Comparison of ENCODE assay signal across 21 mouse cellular contexts in genomic region chr1:78322098-78322778, GRCm38 (mm10). TPM values are rescaled to one million over a fixed set of nuclear protein-coding genes. Genes with fewer than 3 reads are reported as not detected.
DNase-seq lines count a peak whose midpoint lies in the region; ATAC-seq and TF ChIP-seq lines count a peak whose summit lies in the region.
"Had no signal": no experiment of that assay in that cellular context is flagged by ENCODE, and none has a peak within 500 bp of the region (broad histone marks: within the 10 kb centered on the region; RNA-seq: fewer than 3 reads in every experiment).

No protein-coding gene starts in this region.

- H3K27ac ChIP-seq in lung, postnatal 0 days (ENCODE audit: low read length): no peak overlapping the region
- H3K27ac ChIP-seq in liver, embryonic 16.5 days (ENCODE audit: low read length): no peak overlapping the region
- H3K27ac ChIP-seq: embryonic facial prominence, embryonic 12.5 days; forebrain, embryonic 15.5 days; hindbrain, embryonic 12.5 days; layer of hippocampus, adult 2 months; liver, embryonic 13.5 days; midbrain, embryonic 15.5 days; neural tube, embryonic 15.5 days had no signal

- TF ChIP-seq CTCF in lung, postnatal 0 days (IDR thresholded peaks at IDR 0.05): no peak

- DNase-seq in lung, postnatal 0 days (ENCODE audit: low spot score): peak; percentile 41
- no peak for DNase-seq in lung, postnatal 25 days (ENCODE audit: low spot score)
- DNase-seq in kidney, adult 9 months: peak; percentile 37
- peak; percentile 70 for DNase-seq in yolk sac, embryonic 10.5 days (ENCODE audit: low spot score)
- no peak for DNase-seq in cerebellum, postnatal 36 days
- DNase-seq in gastrocnemius, adult 8-10 months (ENCODE audit: low spot score in 2 of 2): no peak
- DNase-seq: cerebellum, adult 8-10 months; heart, postnatal 14 days; left cerebral cortex, postnatal 4 days; liver, embryonic 13.5 days; thymus, postnatal 14 days had no signal

- H3K9me3 ChIP-seq in lung, postnatal 0 days (ENCODE audit: low read length): no peaks in the 10 kb centered on the region
- no peaks in the 10 kb centered on the region for H3K9me3 ChIP-seq in liver, embryonic 16.5 days (replicated peaks; ENCODE audit: control insufficient read depth, low read length)
- H3K9me3 ChIP-seq: embryonic facial prominence, embryonic 12.5 days; forebrain, embryonic 15.5 days; heart, embryonic 12.5 days; hindbrain, embryonic 12.5 days; liver, embryonic 13.5 days; midbrain, embryonic 15.5 days; neural tube, embryonic 15.5 days had no signal

- no peaks in the 10 kb centered on the region for H3K27me3 ChIP-seq in lung, postnatal 0 days (replicated peaks; ENCODE audit: insufficient read depth, low read length)
- H3K27me3 ChIP-seq in liver, embryonic 16.5 days (ENCODE audit: control insufficient read depth, insufficient read depth, low read depth, low read length): no peaks in the 10 kb centered on the region
- H3K27me3 ChIP-seq: embryonic facial prominence, embryonic 12.5 days; forebrain, embryonic 15.5 days; hindbrain, embryonic 12.5 days; liver, embryonic 13.5 days; midbrain, embryonic 15.5 days had no signal

- H3K4me1 ChIP-seq in lung, postnatal 0 days (ENCODE audit: insufficient read depth, low read depth, low read length): no peaks in the 10 kb centered on the region
- H3K4me1 ChIP-seq in liver, embryonic 16.5 days (ENCODE audit: control insufficient read depth, low read depth, low read length): no peaks in the 10 kb centered on the region
- H3K4me1 ChIP-seq: embryonic facial prominence, embryonic 12.5 days; forebrain, embryonic 15.5 days; heart, embryonic 12.5 days; hindbrain, embryonic 12.5 days; midbrain, embryonic 15.5 days; neural tube, embryonic 15.5 days had no signal

- TF ChIP-seq EP300 in lung, postnatal 0 days (IDR thresholded peaks at IDR 0.05): no peak

- no peak overlapping the region for H3K4me2 ChIP-seq in lung, postnatal 0 days (replicated peaks; ENCODE audit: low read depth, low read length)
- no peak overlapping the region for H3K4me2 ChIP-seq in liver, embryonic 16.5 days (ENCODE audit: low read depth, low read length)
- H3K4me2 ChIP-seq: embryonic facial prominence, embryonic 12.5 days; forebrain, embryonic 15.5 days; heart, embryonic 12.5 days; hindbrain, embryonic 12.5 days; liver, embryonic 13.5 days; midbrain, embryonic 15.5 days; neural tube, embryonic 15.5 days had no signal

- ATAC-seq in lung, postnatal 0 days: peak; percentile 53
- ATAC-seq in liver, embryonic 16.5 days (ENCODE audit: low read depth): 0 out of 2 replicates have a peak, but pooled peaks have one; percentile 32
- ATAC-seq: forebrain, embryonic 15.5 days; midbrain, embryonic 15.5 days had no signal

- 37% methylated on average over 7 of the region's 7 CpGs for whole genome bisulfite sequencing in lung, postnatal 0 days
- 38% methylated on average over 7 of the region's 7 CpGs for WGBS in liver, embryonic 16.5 days (ENCODE audit: insufficient replicate concordance)

- no peak overlapping the region for H3K4me3 ChIP-seq in lung, postnatal 0 days (ENCODE audit: low read depth, low read length)
- no peak overlapping the region for H3K4me3 ChIP-seq in liver, embryonic 16.5 days (ENCODE audit: low read depth, low read length)
- H3K4me3 ChIP-seq: embryonic facial prominence, embryonic 12.5 days; erythroblast, embryonic 14.5 days; forebrain, embryonic 15.5 days; heart, embryonic 12.5 days; hindbrain, embryonic 12.5 days; layer of hippocampus, adult 2 months; liver, embryonic 13.5 days; midbrain, embryonic 15.5 days; neural tube, embryonic 15.5 days had no signal

- H3K36me3 ChIP-seq in lung, postnatal 0 days (ENCODE audit: insufficient read depth, low read length): no peaks in the 10 kb centered on the region
- H3K36me3 ChIP-seq in liver, embryonic 16.5 days (ENCODE audit: control insufficient read depth, insufficient read depth): no peaks in the 10 kb centered on the region
- H3K36me3 ChIP-seq: embryonic facial prominence, embryonic 12.5 days; forebrain, embryonic 15.5 days; heart, embryonic 12.5 days; hindbrain, embryonic 12.5 days; liver, embryonic 13.5 days; midbrain, embryonic 15.5 days; neural tube, embryonic 15.5 days had no signal

- H3K9ac ChIP-seq in lung, postnatal 0 days (replicated peaks; ENCODE audit: low read depth): no peak overlapping the region
- H3K9ac ChIP-seq in liver, embryonic 16.5 days (ENCODE audit: low read depth, low read length): no peak overlapping the region
- H3K9ac ChIP-seq: embryonic facial prominence, embryonic 12.5 days; forebrain, embryonic 15.5 days; heart, embryonic 12.5 days; hindbrain, embryonic 12.5 days; liver, embryonic 13.5 days; midbrain, embryonic 15.5 days; neural tube, embryonic 15.5 days had no signal

RNA-seq across cellular contexts. Expression of gene Sgpp2, which starts 12.1 kb away (rescaled TPM):
- polyA plus RNA-seq in lung, postnatal 0 days (2015; fragmentation: Nextera tagmentation; extraction: Ambion mirVana): 10.9 and 14.0 TPM in 2 replicates
- polyA plus RNA-seq in liver, embryonic 16.5 days (2015; fragmentation: Nextera tagmentation; extraction: Ambion mirVana): 0.21 and 0.35 TPM in 2 replicates
- not detected for total RNA-seq in gastrocnemius, adult 8-10 months (2022)
- total RNA-seq: megakaryocyte-erythroid progenitor cell, adult 5-6 weeks had no signal
- polyA plus RNA-seq: erythroblast, embryonic 14.5 days had no signal

Comparison
In these comparisons a context has a peak if more than half of its experiments do, and no peak if none do; other contexts are left out.
1. DNase-seq: peak in lung, postnatal 0 days (single experiment), kidney, adult 9 months (single experiment) and yolk sac, embryonic 10.5 days (single experiment); none in lung, postnatal 25 days (single experiment), cerebellum, postnatal 36 days (0 of 2) and gastrocnemius, adult 8-10 months (0 of 2).